ENCODE assay signal across 8 mouse cellular contexts in genomic region chr6:122741460-122742227, GRCm38 (mm10). TPM values are rescaled to one million over a fixed set of nuclear protein-coding genes. Genes with fewer than 3 reads are reported as not detected.
DNase-seq lines count a peak whose midpoint lies in the region; ATAC-seq and TF ChIP-seq lines count a peak whose summit lies in the region.

No protein-coding gene starts in this region.

- peaks cover 20% of the 10 kb centered on the region for H3K27me3 ChIP-seq in heart, embryonic 15.5 days
- no peaks in the 10 kb centered on the region for H3K27me3 ChIP-seq in ES-Bruce4 (ENCODE audit: control insufficient read depth, insufficient read depth, low read length, poor library complexity, severe bottlenecking)
- 0 out of 2 replicates have a peak, but pooled peaks cover 3% of the 10 kb centered on the region for H3K27me3 ChIP-seq in intestine, embryonic 15.5 days (replicated peaks)
- no peaks in the 10 kb centered on the region for H3K27me3 ChIP-seq in myocyte (ENCODE audit: control insufficient read depth, insufficient read depth, insufficient read length)

- H3K36me3 ChIP-seq in heart, embryonic 15.5 days = no peaks in the 10 kb centered on the region
- H3K36me3 ChIP-seq in ES-Bruce4 (ENCODE audit: control insufficient read depth, insufficient read depth, low read length, poor library complexity, severe bottlenecking) (peaks cover 42% of the 10 kb centered on the region), myocyte (ENCODE audit: control insufficient read depth, insufficient read depth) (no peaks in the 10 kb centered on the region)
- H3K36me3 ChIP-seq in intestine, embryonic 15.5 days = no peaks in the 10 kb centered on the region

- no peak for TF ChIP-seq POLR2A in ES-Bruce4 (IDR thresholded peaks at IDR 0.05; ENCODE audit: insufficient read depth, low read length)
- no peak for TF ChIP-seq POLR2A in myocyte (IDR thresholded peaks at IDR 0.05; ENCODE audit: insufficient read length, low read depth)

- no peak for TF ChIP-seq EP300 in ES-Bruce4 (IDR thresholded peaks at IDR 0.05; ENCODE audit: insufficient read depth, low read depth, low read length)

- no peaks in the 10 kb centered on the region for H3K9me3 ChIP-seq in heart, embryonic 15.5 days (replicated peaks)
- no peaks in the 10 kb centered on the region for H3K9me3 ChIP-seq in ES-Bruce4 (replicated peaks; ENCODE audit: control insufficient read depth, insufficient read depth, low read length, poor library complexity, severe bottlenecking)
- H3K9me3 ChIP-seq in intestine, embryonic 15.5 days = no peaks in the 10 kb centered on the region

- H3ac ChIP-seq in myocyte (ENCODE audit: control insufficient read depth, insufficient read length) = no peak overlapping the region

- WGBS in heart, embryonic 15.5 days = 5% methylated on average over 25 of the region's 25 CpGs
- 7% methylated on average over 25 of the region's 25 CpGs for WGBS in intestine, embryonic 15.5 days

- no peak for DNase-seq in heart, postnatal 4 days
- DNase-seq in embryo, embryonic 11 days = peak; percentile 33
- DNase-seq in natural killer cell, adult 2 months (ENCODE audit: low spot score in 2 of 2) = no peak
- no peak for DNase-seq in kidney, postnatal 36 days

- H3K4me2 ChIP-seq in heart, embryonic 15.5 days = peak overlapping the region; percentile 88
- H3K4me2 ChIP-seq in intestine, embryonic 15.5 days (replicated peaks) = peak overlapping the region; percentile 75
- H3K4me2 ChIP-seq in myocyte (ENCODE audit: low read depth) = peak overlapping the region; percentile 56

- peak overlapping the region; percentile 59 for H3K4me3 ChIP-seq in heart, embryonic 15.5 days
- H3K4me3 ChIP-seq in ES-Bruce4 (ENCODE audit: low read depth, low read length) = peak overlapping the region; percentile 99
- H3K4me3 ChIP-seq in intestine, embryonic 15.5 days (replicated peaks) = peak overlapping the region; percentile 42
- peak overlapping the region; percentile 19 for H3K4me3 ChIP-seq in myocyte

- ATAC-seq in heart, embryonic 15.5 days (replicated peaks; ENCODE audit: insufficient number of reproducible peaks, insufficient read depth, low FRiP score, low read depth) = no peak
- peak; percentile 12; the same call in 1 of the 2 replicates for ATAC-seq in intestine, embryonic 15.5 days

- peak overlapping the region; percentile 49 for H3K9ac ChIP-seq in heart, embryonic 15.5 days
- peak overlapping the region; percentile 83 for H3K9ac ChIP-seq in ES-Bruce4 (ENCODE audit: low read depth, poor library complexity, severe bottlenecking)
- peak overlapping the region; percentile 36 for H3K9ac ChIP-seq in intestine, embryonic 15.5 days

- no peaks in the 10 kb centered on the region for H3K79me2 ChIP-seq in myocyte (ENCODE audit: control insufficient read depth, insufficient read depth)

- H3K27ac ChIP-seq in heart, embryonic 15.5 days = no peak overlapping the region
- H3K27ac ChIP-seq in ES-Bruce4 (ENCODE audit: insufficient read depth, low read length) = peak overlapping the region; percentile 71
- no peak overlapping the region for H3K27ac ChIP-seq in intestine, embryonic 15.5 days

- H3K4me1 ChIP-seq in heart, embryonic 15.5 days (replicated peaks) = peaks cover 12% of the 10 kb centered on the region
- no peaks in the 10 kb centered on the region for H3K4me1 ChIP-seq in ES-Bruce4 (ENCODE audit: control insufficient read depth, insufficient read depth, low read length)
- 0 out of 2 replicates have a peak, but pooled peaks cover 9% of the 10 kb centered on the region for H3K4me1 ChIP-seq in intestine, embryonic 15.5 days (replicated peaks)

- no peak for TF ChIP-seq CTCF in ES-Bruce4 (IDR thresholded peaks at IDR 0.05; ENCODE audit: low read depth, low read length)

TF ChIP-seq in myocyte, 11 proteins besides CTCF, POLR2A, EP300 and RAD21:
- TF ChIP-seq CEBPB (IDR thresholded peaks at IDR 0.05; ENCODE audit: insufficient read depth, poor library complexity, severe bottlenecking) (no peak), TCF3 (IDR thresholded peaks at IDR 0.05; ENCODE audit: insufficient read length, low read depth) (no peak), E2F4 (IDR thresholded peaks at IDR 0.05; ENCODE audit: insufficient read depth) (no peak), MYOG (IDR thresholded peaks at IDR 0.05; ENCODE audit: control insufficient read depth in 1 of 3, insufficient read depth in 1 of 3, insufficient read length in 2 of 3, low read depth in 2 of 3) (no peak), USF1 (IDR thresholded peaks at IDR 0.05; ENCODE audit: low read depth) (no peak), SRF (IDR thresholded peaks at IDR 0.05; ENCODE audit: control insufficient read depth, insufficient read length, low read depth) (no peak), POLR2AphosphoS2 (IDR thresholded peaks at IDR 0.05; ENCODE audit: insufficient read length, low read depth) (no peak), MYOD1 (IDR thresholded peaks at IDR 0.05; ENCODE audit: control insufficient read depth in 1 of 3, insufficient read length in 2 of 3, low read depth in 2 of 3) (no peak), REST (IDR thresholded peaks at IDR 0.05; ENCODE audit: insufficient read depth, insufficient read length) (no peak), MAX (IDR thresholded peaks at IDR 0.05; ENCODE audit: low read depth) (no peak)

RNA-seq across cellular contexts. Expression of gene Nanog, which starts 34.4 kb away (rescaled TPM):
- polyA plus RNA-seq in heart, embryonic 15.5 days (2015; fragmentation: Nextera tagmentation; extraction: Ambion mirVana) = 0.56 and 0.79 TPM in 2 replicates
- under 1 TPM; 0.38 to 0.41 TPM for total RNA-seq in heart, postnatal 4 days (2021)
- polyA plus RNA-seq in ES-Bruce4 (2011; ENCODE audit: insufficient read depth, insufficient read length, low read depth, missing spikeins) (610 and 613 TPM in 2 replicates), myocyte (2012; fragmentation: generic; extraction: Trizol) (0.10 TPM)
- polyA plus RNA-seq in intestine, embryonic 15.5 days (2015; fragmentation: Nextera tagmentation; extraction: Ambion mirVana) = 0.20 and 0.21 TPM in 2 replicates

RNA-seq across cellular contexts. Expression of gene Slc2a3, which starts 59.8 kb away (rescaled TPM):
- polyA plus RNA-seq in heart, embryonic 15.5 days (2015; fragmentation: Nextera tagmentation; extraction: Ambion mirVana) = 8.4 and 12.2 TPM in 2 replicates
- 1 to 10 TPM; 2.0 to 3.3 TPM for total RNA-seq in heart, postnatal 4 days (2021)
- 1,494 and 1,686 TPM in 2 replicates for polyA plus RNA-seq in ES-Bruce4 (2011; ENCODE audit: insufficient read depth, insufficient read length, low read depth, missing spikeins)
- 11.3 and 13.4 TPM in 2 replicates for polyA plus RNA-seq in intestine, embryonic 15.5 days (2015; fragmentation: Nextera tagmentation; extraction: Ambion mirVana)
- 1.2 TPM for polyA plus RNA-seq in myocyte (2012; fragmentation: generic; extraction: Trizol)

Comparison
In these comparisons a context has a peak if more than half of its experiments do, and no peak if none do; other contexts are left out.
1. H3K4me3 ChIP-seq: peak in every context shown above with its lines; median percentile 99 in ES-Bruce4; 59 in heart, embryonic 15.5 days; 42 in intestine, embryonic 15.5 days; 19 in myocyte.
2. RNA of gene Nanog, which starts 34.4 kb away (polyA plus RNA-seq): 610 to 613 TPM in ES-Bruce4; 0.56 to 0.79 TPM in heart, embryonic 15.5 days, 0.20 to 0.21 TPM in intestine, embryonic 15.5 days and 0.10 TPM in myocyte (single experiment); every median in the first group is over 100 times any median in the second.
3. RNA of gene Slc2a3, which starts 59.8 kb away (polyA plus RNA-seq): 1,494 to 1,686 TPM in ES-Bruce4; 11.3 to 13.4 TPM in intestine, embryonic 15.5 days, 8.4 to 12.2 TPM in heart, embryonic 15.5 days and 1.2 TPM in myocyte (single experiment); every median in the first group is over 100 times any median in the second.
4. Peak in every context shown above with its lines, with median percentiles within 50 percentile points of each other: H3K4me2 ChIP-seq and H3K9ac ChIP-seq.